In genomic region chr13:18788689-18789088, GRCm38 (mm10) we compare ENCODE assay signal across 24 mouse cellular contexts.
DNase-seq lines count a peak whose midpoint lies in the region; ATAC-seq and TF ChIP-seq lines count a peak whose summit lies in the region.
"Had no signal": no experiment of that assay in that cellular context is flagged by ENCODE, and none has a peak within 500 bp of the region (broad histone marks: within the 10 kb centered on the region; RNA-seq: fewer than 3 reads in every experiment).

No protein-coding gene starts in this region.

- H3K4me1 ChIP-seq in forebrain, embryonic 13.5 days, result peaks cover 6% of the 10 kb centered on the region; the same call in 1 of the 2 replicates
- peaks cover 5% of the 10 kb centered on the region for H3K4me1 ChIP-seq in forebrain, embryonic 16.5 days (replicated peaks; ENCODE audit: control insufficient read depth, insufficient read depth, low read length)
- H3K4me1 ChIP-seq in kidney, postnatal 0 days (replicated peaks; ENCODE audit: insufficient read depth, low read length), result no peaks in the 10 kb centered on the region
- H3K4me1 ChIP-seq in embryonic facial prominence, embryonic 13.5 days, result peaks cover 26% of the 10 kb centered on the region

- H3K36me3 ChIP-seq in forebrain, embryonic 13.5 days (ENCODE audit: poor library complexity, severe bottlenecking), result no peaks in the 10 kb centered on the region
- H3K36me3 ChIP-seq in forebrain, embryonic 16.5 days (ENCODE audit: control insufficient read depth, insufficient read depth), result no peaks in the 10 kb centered on the region
- H3K36me3 ChIP-seq in kidney, postnatal 0 days (ENCODE audit: insufficient read depth, low read length), result no peaks in the 10 kb centered on the region
- H3K36me3 ChIP-seq in embryonic facial prominence, embryonic 13.5 days, result no peaks in the 10 kb centered on the region
- H3K36me3 ChIP-seq: forebrain, embryonic 15.5 days; heart, embryonic 13.5 days; hindbrain, embryonic 13.5 days had no signal

- DNase-seq in kidney, postnatal 0 days (ENCODE audit: low spot score), result peak; percentile 22
- no peak for DNase-seq in kidney, postnatal 14 days
- no peak for DNase-seq in heart, postnatal 14 days
- DNase-seq in ovary, postnatal 14 days (ENCODE audit: low spot score), result no peak
- DNase-seq: adrenal gland, adult 2 months; cerebellum, adult 11-12 months; cerebellum, postnatal 10 days; gastrocnemius, postnatal 25 days; heart, adult 18-20 months; left cerebral cortex, postnatal 4 days; liver, postnatal 0 days; thymus, adult 2 months had no signal

- H3K4me3 ChIP-seq in forebrain, embryonic 13.5 days, result no peak overlapping the region
- no peak overlapping the region for H3K4me3 ChIP-seq in forebrain, embryonic 16.5 days (replicated peaks; ENCODE audit: low read length)
- H3K4me3 ChIP-seq in kidney, postnatal 0 days (replicated peaks; ENCODE audit: low read depth, low read length), result no peak overlapping the region
- no peak overlapping the region for H3K4me3 ChIP-seq in embryonic facial prominence, embryonic 13.5 days
- H3K4me3 ChIP-seq: forebrain, embryonic 15.5 days; heart, embryonic 13.5 days; hindbrain, embryonic 13.5 days had no signal

- no peak for TF ChIP-seq CTCF in kidney, postnatal 0 days (IDR thresholded peaks at IDR 0.05; ENCODE audit: low read depth)

- H3K27me3 ChIP-seq in forebrain, embryonic 13.5 days, result no peaks in the 10 kb centered on the region
- no peaks in the 10 kb centered on the region for H3K27me3 ChIP-seq in forebrain, embryonic 16.5 days (replicated peaks; ENCODE audit: control insufficient read depth, insufficient read depth, low read length)
- no peaks in the 10 kb centered on the region for H3K27me3 ChIP-seq in kidney, postnatal 0 days (ENCODE audit: insufficient read depth, low read length)
- H3K27me3 ChIP-seq in embryonic facial prominence, embryonic 13.5 days, result no peaks in the 10 kb centered on the region
- H3K27me3 ChIP-seq: forebrain, embryonic 15.5 days; heart, embryonic 13.5 days; hindbrain, embryonic 13.5 days had no signal

- 45% methylated on average over 2 of the region's 2 CpGs for WGBS in forebrain, embryonic 13.5 days
- WGBS in forebrain, embryonic 16.5 days, result 56% methylated on average over 2 of the region's 2 CpGs
- 41% methylated on average over 2 of the region's 2 CpGs for WGBS in kidney, postnatal 0 days
- WGBS in embryonic facial prominence, embryonic 13.5 days, result 14% methylated on average over 2 of the region's 2 CpGs

- H3K9me3 ChIP-seq in forebrain, embryonic 13.5 days (replicated peaks), result no peaks in the 10 kb centered on the region
- H3K9me3 ChIP-seq in forebrain, embryonic 16.5 days (ENCODE audit: control insufficient read depth, low read length), result no peaks in the 10 kb centered on the region
- H3K9me3 ChIP-seq in kidney, postnatal 0 days (replicated peaks; ENCODE audit: low read length), result no peaks in the 10 kb centered on the region
- no peaks in the 10 kb centered on the region for H3K9me3 ChIP-seq in embryonic facial prominence, embryonic 13.5 days
- H3K9me3 ChIP-seq: forebrain, embryonic 15.5 days; heart, embryonic 13.5 days; hindbrain, embryonic 13.5 days had no signal

- H3K4me2 ChIP-seq in forebrain, embryonic 13.5 days, result no peak overlapping the region
- H3K4me2 ChIP-seq in forebrain, embryonic 16.5 days (ENCODE audit: low read length), result no peak overlapping the region
- H3K4me2 ChIP-seq in kidney, postnatal 0 days (ENCODE audit: low read length), result no peak overlapping the region
- no peak overlapping the region for H3K4me2 ChIP-seq in embryonic facial prominence, embryonic 13.5 days
- H3K4me2 ChIP-seq: forebrain, embryonic 15.5 days; heart, embryonic 13.5 days; hindbrain, embryonic 13.5 days; liver, embryonic 11.5 days had no signal

- H3K9ac ChIP-seq in forebrain, embryonic 13.5 days, result no peak overlapping the region
- no peak overlapping the region for H3K9ac ChIP-seq in forebrain, embryonic 16.5 days (replicated peaks; ENCODE audit: low read depth, low read length)
- no peak overlapping the region for H3K9ac ChIP-seq in kidney, postnatal 0 days (ENCODE audit: low read depth, low read length)
- 0 out of 2 replicates have a peak overlapping the region, but pooled peaks have one; percentile 22 for H3K9ac ChIP-seq in embryonic facial prominence, embryonic 13.5 days
- H3K9ac ChIP-seq: forebrain, embryonic 15.5 days; heart, embryonic 13.5 days; hindbrain, embryonic 13.5 days; liver, postnatal 0 days had no signal

- 0 out of 2 replicates have a peak, but pooled peaks have one; percentile 13 for ATAC-seq in forebrain, embryonic 13.5 days
- no peak; the same call in 1 of the 2 replicates for ATAC-seq in forebrain, embryonic 16.5 days
- ATAC-seq in kidney, postnatal 0 days (replicated peaks; ENCODE audit: low FRiP score, low read depth), result no peak
- ATAC-seq in embryonic facial prominence, embryonic 13.5 days (ENCODE audit: insufficient number of reproducible peaks, insufficient read depth, low FRiP score, low TSS enrichment, low read depth), result peak; percentile 32; the same call in 1 of the 2 replicates
- ATAC-seq: inflammation-experienced regulatory T-cells, adult 6 months; liver, postnatal 0 days; lung, postnatal 0 days; midbrain, embryonic 16.5 days had no signal

- intact Hi-C loops in heart, postnatal 14 days (cut with DNase I), result no loop called here

- H3K27ac ChIP-seq in forebrain, embryonic 13.5 days, result no peak overlapping the region
- no peak overlapping the region for H3K27ac ChIP-seq in forebrain, embryonic 16.5 days (ENCODE audit: low read length)
- H3K27ac ChIP-seq in kidney, postnatal 0 days, result no peak overlapping the region
- H3K27ac ChIP-seq in embryonic facial prominence, embryonic 13.5 days, result peak overlapping the region; percentile 60
- H3K27ac ChIP-seq: forebrain, embryonic 15.5 days; heart, embryonic 13.5 days; hindbrain, embryonic 13.5 days; macrophage; stomach, postnatal 0 days had no signal

Comparison
In these comparisons a context has a peak if more than half of its experiments do, and no peak if none do; other contexts are left out.
1. ATAC-seq: peak in forebrain, embryonic 13.5 days (single experiment) and embryonic facial prominence, embryonic 13.5 days (single experiment); none in forebrain, embryonic 16.5 days (single experiment) and kidney, postnatal 0 days (single experiment).